Mouse (Mus musculus) lung, embryonic 15.5 days (tissue): ENCODE measurements around the gene Tenm3. TPM values are rescaled to one million over a fixed set of nuclear protein-coding genes. Genes with fewer than 3 reads are reported as not detected.

Experiments
- ATAC-seq: fragments of 200-750 bp; cut with Nextera tagmentation; 2 replicates; pipeline ENCODE4 v1.8.0; 2017; ENCODE audit warnings: moderate number of reproducible peaks, borderline replicate concordance; ENCODE audit not compliant: low FRiP score, low TSS enrichment; ENCODE audit errors: extremely low read depth
- H3K27ac ChIP-seq: fragments of 300-500 bp; sonication (generic); 2 replicates; pipeline ENCODE4 v1.5.1; 2015; ENCODE audit warnings: moderate library complexity, mild to moderate bottlenecking, inconsistent platforms
- H3K27me3 ChIP-seq: fragments of 300-500 bp; sonication (generic); 2 replicates; pipeline ENCODE4 v1.6.1; 2015; ENCODE audit warnings: inconsistent platforms
- H3K36me3 ChIP-seq: fragments of 300-500 bp; sonication (generic); 2 replicates; pipeline ENCODE4 v1.6.1; 2015; ENCODE audit warnings: inconsistent platforms
- H3K4me1 ChIP-seq: fragments of 300-500 bp; sonication (generic); 2 replicates; pipeline ENCODE4 v1.6.1; 2015; ENCODE audit warnings: inconsistent platforms
- H3K4me2 ChIP-seq: fragments of 300-500 bp; sonication (generic); 2 replicates; pipeline ENCODE4 v1.6.1; 2015; ENCODE audit warnings: inconsistent platforms, mild to moderate bottlenecking, moderate library complexity
- H3K4me3 ChIP-seq: fragments of 300-500 bp; sonication (generic); 2 replicates; pipeline ENCODE4 v1.5.1; 2015; ENCODE audit warnings: mild to moderate bottlenecking, inconsistent platforms
- H3K9ac ChIP-seq: fragments of 300-500 bp; sonication (generic); 2 replicates; pipeline ENCODE4 v1.6.1; 2015; ENCODE audit warnings: inconsistent platforms
- H3K9me3 ChIP-seq: fragments of 300-500 bp; sonication (generic); 2 replicates; pipeline ENCODE4 v1.6.1; 2016; ENCODE audit warnings: inconsistent platforms
- whole genome bisulfite sequencing: fragments of 180-500 bp; shearing (Covaris S2); methylation state at CpG from one replicate; pipeline ENCODE4 v1.1.7; 2015; 5-methylcytosine and 5-hydroxymethylcytosine counted together
- polyA plus RNA-seq: library from polyadenylated mRNA; unstranded; fragments of >200 nt; fragmentation: Nextera tagmentation; extraction: Ambion mirVana; gene quantifications from 2 replicates; pipeline ENCODE4 v1.2.1, GENCODE M21; 2015

Gene Tenm3
- polyA plus RNA-seq, 1 experiment from 2014 or later: 5.7 TPM

GRCm38 (mm10) chr8:48604190-48604897 is 239.4 kb downstream of the Tenm3 start:
- peaks cover 2% of the 10 kb centered on the region; the same call in 1 of the 2 replicates for H3K4me1 ChIP-seq
- H3K4me2 ChIP-seq: no peak overlapping the region
- no peaks in the 10 kb centered on the region for H3K36me3 ChIP-seq
- no peak overlapping the region for H3K4me3 ChIP-seq
- WGBS: 42% methylated on average over 10 of the region's 10 CpGs
- H3K9me3 ChIP-seq: no peaks in the 10 kb centered on the region
- peak; percentile 62; the same call in 1 of the 2 replicates for ATAC-seq
- H3K27me3 ChIP-seq: no peaks in the 10 kb centered on the region
- no peak overlapping the region for H3K27ac ChIP-seq
- no peak overlapping the region for H3K9ac ChIP-seq

GRCm38 (mm10) chr8:48603165-48603840 is 240.4 kb downstream of the Tenm3 start:
- Histone ChIP-seq H3K4me3 (no peak overlapping the region), H3K4me1 (peaks cover 2% of the 10 kb centered on the region; the same call in 1 of the 2 replicates), H3K36me3 (no peaks in the 10 kb centered on the region), H3K9ac (no peak overlapping the region), H3K4me2 (no peak overlapping the region), H3K27me3 (no peaks in the 10 kb centered on the region), H3K27ac (no peak overlapping the region), H3K9me3 (no peaks in the 10 kb centered on the region)
- 59% methylated on average over 15 of the region's 15 CpGs for WGBS
- ATAC-seq: peak; percentile 31; the same call in 1 of the 2 replicates

DNA sequence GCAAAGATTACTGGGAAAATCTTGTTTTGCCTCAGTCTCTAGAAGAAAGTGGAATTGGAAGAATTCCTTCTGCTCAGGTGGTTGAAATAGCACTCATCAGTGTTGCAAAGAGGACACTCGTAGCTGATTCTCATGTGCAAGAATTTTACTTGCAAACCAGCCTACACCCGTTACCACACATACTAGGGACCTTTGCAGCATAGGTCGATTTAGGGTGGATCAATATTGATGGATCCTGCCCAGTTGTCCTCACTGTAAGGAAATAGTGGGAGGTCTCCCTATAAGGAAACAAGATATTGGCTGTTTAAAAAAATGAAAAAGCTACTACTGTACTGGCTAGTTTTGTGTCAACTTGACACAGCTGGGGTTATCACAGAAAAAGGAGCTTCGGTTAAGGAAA is 242.1 kb downstream of the Tenm3 start:
- H3K4me1 ChIP-seq: peaks cover 2% of the 10 kb centered on the region; the same call in 1 of the 2 replicates
- no peak overlapping the region for H3K4me3 ChIP-seq
- no peaks in the 10 kb centered on the region for H3K36me3 ChIP-seq
- no peaks in the 10 kb centered on the region for H3K27me3 ChIP-seq
- H3K4me2 ChIP-seq: no peak overlapping the region
- H3K9me3 ChIP-seq: no peaks in the 10 kb centered on the region
- WGBS: 90% methylated on average over 4 of the region's 4 CpGs
- no peak for ATAC-seq
- H3K9ac ChIP-seq: no peak overlapping the region
- no peak overlapping the region for H3K27ac ChIP-seq

- H3K36me3 ChIP-seq: no peaks in the 10 kb centered on the region
- H3K27me3 ChIP-seq: no peaks in the 10 kb centered on the region
- H3K4me3 ChIP-seq: no peak overlapping the region
- H3K4me1 ChIP-seq: peaks cover 2% of the 10 kb centered on the region; the same call in 1 of the 2 replicates
- H3K9me3 ChIP-seq: no peaks in the 10 kb centered on the region
- no peak overlapping the region for H3K9ac ChIP-seq
- H3K4me2 ChIP-seq: no peak overlapping the region
- ATAC-seq: no peak
- 51% methylated on average over 4 of the region's 4 CpGs for WGBS
- no peak overlapping the region for H3K27ac ChIP-seq
Observed at GRCm38 (mm10) chr8:48599028-48599427, 244.7 kb downstream of the Tenm3 start.

- 79% methylated on average over 14 of the region's 14 CpGs for WGBS
Observed at GRCm38 (mm10) chr8:48596332-48596731, 247.4 kb downstream of the Tenm3 start.

DNA sequence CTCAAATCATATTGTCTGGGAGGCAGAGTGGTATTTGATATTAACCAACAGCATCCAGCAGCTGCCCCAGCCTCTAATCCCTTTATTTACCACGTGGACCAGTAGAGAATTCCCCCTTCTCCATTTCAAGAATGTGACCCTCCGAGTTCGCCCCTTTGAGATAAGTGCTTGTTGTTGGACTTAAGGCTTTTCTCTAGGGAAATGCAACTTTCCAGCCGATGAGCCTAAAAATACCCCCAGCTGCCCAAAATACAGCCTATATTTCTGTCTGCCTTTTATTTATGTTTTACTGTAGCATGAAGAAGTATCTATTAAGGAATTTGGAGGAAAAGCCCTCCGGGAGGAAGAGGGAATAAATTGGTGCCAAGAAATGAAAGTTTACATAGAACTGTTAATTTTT is 251.9 kb downstream of the Tenm3 start:
- 15% methylated on average over 5 of the region's 5 CpGs for WGBS
- H3K4me3 ChIP-seq: no peak overlapping the region
- no peaks in the 10 kb centered on the region for H3K36me3 ChIP-seq
- H3K9ac ChIP-seq: no peak overlapping the region
- no peaks in the 10 kb centered on the region for H3K9me3 ChIP-seq
- peaks cover 8% of the 10 kb centered on the region; the same call in 1 of the 2 replicates for H3K4me1 ChIP-seq
- H3K27ac ChIP-seq: no peak overlapping the region
- H3K4me2 ChIP-seq: no peak overlapping the region
- no peak for ATAC-seq
- no peaks in the 10 kb centered on the region for H3K27me3 ChIP-seq

More at GRCm38 (mm10) chr8:48596332-48596731, 247.4 kb downstream of the Tenm3 start:
- Histone ChIP-seq H3K9me3 (no peaks in the 10 kb centered on the region), H3K4me3 (no peak overlapping the region), H3K4me2 (no peak overlapping the region), H3K27me3 (no peaks in the 10 kb centered on the region), H3K27ac (no peak overlapping the region), H3K36me3 (no peaks in the 10 kb centered on the region), H3K4me1 (peaks cover 8% of the 10 kb centered on the region; the same call in 1 of the 2 replicates), H3K9ac (no peak overlapping the region)
- ATAC-seq: no peak

DNA sequence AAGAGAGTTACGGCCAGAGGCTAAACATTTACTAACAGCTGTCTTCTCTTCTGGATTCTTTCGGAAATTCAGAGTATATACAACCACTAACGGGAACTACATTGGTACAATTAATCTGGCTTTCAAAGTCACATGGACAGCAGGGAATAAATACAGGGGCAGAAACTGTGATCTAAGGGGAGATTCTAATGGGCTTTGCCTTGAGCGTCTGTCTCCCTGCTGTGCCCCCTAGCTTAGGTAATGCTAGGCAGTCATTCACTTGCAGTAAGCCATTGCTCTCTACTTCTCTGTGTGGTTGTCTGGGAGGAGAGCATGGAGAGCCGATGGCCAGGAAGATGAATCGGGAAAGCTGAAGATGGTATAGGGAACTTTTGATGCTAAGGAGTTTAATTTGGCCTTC is 264.0 kb downstream of the Tenm3 start:
- no peak overlapping the region for H3K27ac ChIP-seq
- H3K27me3 ChIP-seq: no peaks in the 10 kb centered on the region
- no peak for ATAC-seq
- H3K9me3 ChIP-seq: no peaks in the 10 kb centered on the region
- WGBS: 33% methylated on average over 6 of the region's 6 CpGs
- no peak overlapping the region for H3K4me3 ChIP-seq
- H3K4me2 ChIP-seq: no peak overlapping the region
- no peak overlapping the region for H3K9ac ChIP-seq
- no peaks in the 10 kb centered on the region for H3K4me1 ChIP-seq
- no peaks in the 10 kb centered on the region for H3K36me3 ChIP-seq

- H3K4me1 ChIP-seq: no peaks in the 10 kb centered on the region
- H3K4me3 ChIP-seq: no peak overlapping the region
- no peaks in the 10 kb centered on the region for H3K27me3 ChIP-seq
- H3K9me3 ChIP-seq: no peaks in the 10 kb centered on the region
- 20% methylated on average over 8 of the region's 8 CpGs for WGBS
- H3K36me3 ChIP-seq: no peaks in the 10 kb centered on the region
- no peak for ATAC-seq
- H3K9ac ChIP-seq: no peak overlapping the region
- H3K27ac ChIP-seq: no peak overlapping the region
- H3K4me2 ChIP-seq: no peak overlapping the region
Observed at GRCm38 (mm10) chr8:48579144-48579543, 264.6 kb downstream of the Tenm3 start.

DNA sequence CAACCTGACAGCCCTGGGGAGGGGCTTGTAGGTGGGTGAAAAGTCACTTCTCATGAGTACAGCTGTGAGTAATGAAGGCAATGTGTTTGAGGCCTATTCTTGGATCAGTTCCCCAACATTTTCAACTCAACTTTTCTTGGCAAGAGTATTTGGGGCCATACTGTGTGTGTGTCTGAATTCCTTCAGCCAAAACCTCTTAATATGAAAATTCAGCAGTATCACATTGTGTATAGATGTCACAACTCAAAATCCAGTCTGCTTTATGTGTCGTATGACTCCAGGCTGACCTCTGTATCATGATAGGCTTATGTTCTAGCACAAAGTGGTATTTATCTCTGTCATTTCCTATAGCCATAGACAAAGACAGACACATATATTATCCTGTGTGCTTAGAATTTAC is 270.8 kb downstream of the Tenm3 start:
- Histone ChIP-seq H3K4me3 (no peak overlapping the region), H3K36me3 (no peaks in the 10 kb centered on the region), H3K27me3 (no peaks in the 10 kb centered on the region), H3K9me3 (no peaks in the 10 kb centered on the region), H3K4me1 (peaks cover 7% of the 10 kb centered on the region; the same call in 1 of the 2 replicates), H3K9ac (no peak overlapping the region), H3K27ac (no peak overlapping the region), H3K4me2 (no peak overlapping the region)
- 60% methylated on average over 1 of the region's 1 CpGs for WGBS
- ATAC-seq: peak; percentile 67; the same call in 1 of the 2 replicates

DNA sequence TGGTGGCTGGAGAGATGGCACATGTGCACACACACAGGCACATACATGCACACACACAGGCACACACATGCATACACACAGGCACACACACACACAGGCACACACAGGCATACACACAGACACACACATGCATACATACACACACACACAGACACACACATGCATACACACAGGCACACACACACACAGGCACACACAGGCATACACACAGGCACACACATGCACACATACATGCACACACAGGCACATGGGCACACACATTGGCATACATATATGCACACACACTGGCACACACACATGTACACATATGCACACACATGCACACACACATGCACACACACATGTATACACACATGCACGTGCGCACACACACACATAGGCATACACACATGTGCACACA is 271.4 kb downstream of the Tenm3 start:
- Histone ChIP-seq H3K4me1 (peaks cover 7% of the 10 kb centered on the region; the same call in 1 of the 2 replicates), H3K27me3 (no peaks in the 10 kb centered on the region), H3K4me2 (no peak overlapping the region), H3K9me3 (no peaks in the 10 kb centered on the region), H3K4me3 (no peak overlapping the region), H3K9ac (no peak overlapping the region), H3K27ac (no peak overlapping the region), H3K36me3 (no peaks in the 10 kb centered on the region)
- 84% methylated on average over 2 of the region's 2 CpGs for WGBS
- ATAC-seq: no peak; the same call in 1 of the 2 replicates

DNA sequence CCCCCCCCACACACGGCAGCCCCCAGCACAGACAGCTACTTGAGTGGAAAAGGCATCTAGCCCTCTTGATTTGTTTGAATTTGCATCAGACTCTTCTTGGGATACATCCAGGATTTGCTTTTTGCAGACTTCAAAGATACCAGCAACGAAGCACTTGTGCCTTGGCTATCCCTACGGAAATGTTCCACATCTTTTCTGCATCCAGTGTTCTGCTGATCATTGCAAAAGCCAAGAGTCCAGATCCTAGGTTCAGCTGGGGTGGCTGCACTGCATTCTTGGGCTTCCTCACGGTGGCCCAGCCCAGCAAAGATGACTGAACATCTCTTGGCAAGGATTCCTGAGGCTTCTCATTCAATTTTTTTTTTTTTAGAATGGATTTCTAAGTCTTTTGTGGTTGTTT is 275.1 kb downstream of the Tenm3 start:
- H3K36me3 ChIP-seq: no peaks in the 10 kb centered on the region
- H3K27ac ChIP-seq: no peak overlapping the region
- no peaks in the 10 kb centered on the region for H3K27me3 ChIP-seq
- H3K4me2 ChIP-seq: no peak overlapping the region
- no peak overlapping the region for H3K9ac ChIP-seq
- WGBS: 18% methylated on average over 4 of the region's 4 CpGs
- H3K4me1 ChIP-seq: peaks cover 7% of the 10 kb centered on the region; the same call in 1 of the 2 replicates
- H3K4me3 ChIP-seq: no peak overlapping the region
- H3K9me3 ChIP-seq: no peaks in the 10 kb centered on the region
- ATAC-seq: no peak

- Histone ChIP-seq H3K9me3 (no peaks in the 10 kb centered on the region), H3K9ac (no peak overlapping the region), H3K4me2 (no peak overlapping the region), H3K36me3 (no peaks in the 10 kb centered on the region), H3K27me3 (no peaks in the 10 kb centered on the region), H3K4me1 (peaks cover 7% of the 10 kb centered on the region; the same call in 1 of the 2 replicates), H3K27ac (no peak overlapping the region), H3K4me3 (no peak overlapping the region)
- WGBS: 47% methylated on average over 10 of the region's 10 CpGs
- ATAC-seq: no peak
Observed at GRCm38 (mm10) chr8:48567929-48568607, 275.7 kb downstream of the Tenm3 start.
